Mouse (Mus musculus) MEL (cell line): ENCODE measurements around the gene Bnip2. TPM values are rescaled to one million over a fixed set of nuclear protein-coding genes. Genes with fewer than 3 reads are reported as not detected.

Experiments used
- DNase-seq: peaks from one replicate; pipeline ENCODE4 v3.0.0; 2011; ENCODE audit warnings: low read depth, low spot score
- H3K27ac ChIP-seq: 2 replicates; pipeline ENCODE4 v1.5.1; 2012; ENCODE audit warnings: low read depth, mild to moderate bottlenecking, control low read depth, low read length, moderate library complexity; ENCODE audit not compliant: control insufficient read depth
- H3K27me3 ChIP-seq, 2 experiments: fragments of 150-350 bp in 1 of 2; sonication (generic) in 1 of 2; 2 replicates each; pipeline ENCODE4 v1.6.1; 2012; ENCODE audit warnings: low read length in 2 of 2, mild to moderate bottlenecking in 2 of 2, improper control_type of control experiment in 1 of 2, moderate library complexity in 1 of 2; ENCODE audit not compliant: insufficient read depth in 2 of 2, control insufficient read depth in 1 of 2
- H3K36me3 ChIP-seq, 2 experiments: 2 replicates each; pipeline ENCODE4 v1.6.1; 2012 to 2014; ENCODE audit warnings: low read length in 2 of 2, improper control_type of control experiment in 1 of 2, inconsistent platforms in 1 of 2, mild to moderate bottlenecking in 1 of 2; ENCODE audit not compliant: insufficient read depth in 2 of 2, control insufficient read depth in 1 of 2
- H3K4me1 ChIP-seq, 2 experiments: fragments of 150-350 bp in 1 of 2; sonication (generic) in 1 of 2; 2 replicates each; pipeline ENCODE4 v1.6.1; 2012; ENCODE audit warnings: low read length in 2 of 2, improper control_type of control experiment in 1 of 2, mild to moderate bottlenecking in 1 of 2; ENCODE audit not compliant: insufficient read depth in 2 of 2, control insufficient read depth in 1 of 2
- H3K4me3 ChIP-seq, 2 experiments: fragments of 150-350 bp in 1 of 2; sonication (generic) in 1 of 2; 2 replicates each; pipeline ENCODE4 v1.5.1; 2012; ENCODE audit warnings: low read depth in 2 of 2, low read length in 2 of 2, mild to moderate bottlenecking in 2 of 2, moderate library complexity in 2 of 2, control low read depth in 1 of 2, improper control_type of control experiment in 1 of 2; ENCODE audit not compliant: control insufficient read depth in 1 of 2, insufficient read depth in 1 of 2
- H3K79me2 ChIP-seq: 2 replicates; pipeline ENCODE4 v1.6.1; 2012; ENCODE audit warnings: mild to moderate bottlenecking, low read length, moderate library complexity; ENCODE audit not compliant: control insufficient read depth, poor library complexity, insufficient read depth
- H3K9ac ChIP-seq: 2 replicates; pipeline ENCODE4 v1.6.1; 2012; ENCODE audit warnings: low read depth, mild to moderate bottlenecking, control low read depth, low read length, moderate library complexity; ENCODE audit not compliant: control insufficient read depth, poor library complexity, severe bottlenecking
- H3K9me3 ChIP-seq: fragments of 150-350 bp; sonication (generic); replicated peaks from 2 replicates; pipeline ENCODE4 v1.6.1; 2012; ENCODE audit warnings: mild to moderate bottlenecking, low read length, improper control_type of control experiment, moderate library complexity; ENCODE audit not compliant: insufficient read depth
- CHD1 ChIP-seq: IDR thresholded peaks from 2 replicates; pipeline ENCODE4 v1.6.1; 2012; ENCODE audit warnings: low read depth, mild to moderate bottlenecking, inconsistent platforms, low read length, improper control_type of control experiment
- CHD2 ChIP-seq: IDR thresholded peaks from 2 replicates; pipeline ENCODE4 v1.6.1; 2011; ENCODE audit warnings: low read length, improper control_type of control experiment
- CTCF ChIP-seq, 3 experiments: IDR thresholded peaks in 2 of 3; conservative IDR thresholded peaks in 1 of 3; 2 replicates each; pipeline ENCODE4 v1.5.1; 2011 to 2012; ENCODE audit warnings: low read length in 3 of 3, low read depth in 2 of 3, mild to moderate bottlenecking in 2 of 3, improper control_type of control experiment in 1 of 3, inconsistent platforms in 1 of 3, mixed read lengths in 1 of 3, moderate library complexity in 1 of 3; ENCODE audit not compliant: control insufficient read depth in 1 of 3, insufficient read depth in 1 of 3, poor library complexity in 1 of 3, severe bottlenecking in 1 of 3
- E2F4 ChIP-seq: IDR thresholded peaks from 2 replicates; pipeline ENCODE4 v1.6.1; 2011; ENCODE audit warnings: low read depth, low read length, improper control_type of control experiment, borderline replicate concordance
- ELF1 ChIP-seq: IDR thresholded peaks from 2 replicates; pipeline ENCODE4 v1.6.1; 2014; ENCODE audit warnings: low read depth, mild to moderate bottlenecking, inconsistent platforms, low read length, improper control_type of control experiment, moderate library complexity
- GABPA ChIP-seq: IDR thresholded peaks from 2 replicates; pipeline ENCODE4 v1.6.1; 2012; ENCODE audit warnings: low read depth, mild to moderate bottlenecking, inconsistent platforms, low read length, improper control_type of control experiment, moderate library complexity
- GATA1 ChIP-seq: IDR thresholded peaks from 2 replicates; pipeline ENCODE4 v1.6.1; 2011; ENCODE audit warnings: low read depth, low read length, improper control_type of control experiment
- HCFC1 ChIP-seq: IDR thresholded peaks from 2 replicates; pipeline ENCODE4 v1.6.1; 2012; ENCODE audit warnings: low read depth, mild to moderate bottlenecking, inconsistent platforms, low read length, improper control_type of control experiment, moderate library complexity
- JUND ChIP-seq: IDR thresholded peaks from 2 replicates; pipeline ENCODE4 v1.6.1; 2011; ENCODE audit warnings: low read depth, mild to moderate bottlenecking, improper control_type of control experiment, low read length
- KAT2A ChIP-seq: conservative IDR thresholded peaks from 2 replicates; pipeline ENCODE4 v1.6.1; 2012; ENCODE audit warnings: low read depth, low read length, improper control_type of control experiment, inconsistent platforms
- MAX ChIP-seq: IDR thresholded peaks from 2 replicates; pipeline ENCODE4 v1.6.1; 2011; ENCODE audit warnings: low read length, improper control_type of control experiment
- MEF2A ChIP-seq: IDR thresholded peaks from 2 replicates; pipeline ENCODE4 v1.6.1; 2014; ENCODE audit warnings: low read depth, mild to moderate bottlenecking, inconsistent platforms, low read length, improper control_type of control experiment; ENCODE audit not compliant: poor library complexity, insufficient replicate concordance, severe bottlenecking; ENCODE audit errors: extremely low read depth
- MXI1 ChIP-seq: IDR thresholded peaks from 2 replicates; pipeline ENCODE4 v1.6.1; 2011; ENCODE audit warnings: mild to moderate bottlenecking, low read depth, low read length, improper control_type of control experiment
- MYB ChIP-seq: IDR thresholded peaks from 2 replicates; pipeline ENCODE4 v1.6.1; 2011; ENCODE audit warnings: mild to moderate bottlenecking, low read depth, low read length, improper control_type of control experiment
- MYC ChIP-seq: IDR thresholded peaks from 2 replicates; pipeline ENCODE4 v1.6.1; 2011; ENCODE audit warnings: low read depth, mild to moderate bottlenecking, low read length, improper control_type of control experiment, moderate library complexity
- NELFE ChIP-seq: IDR thresholded peaks from 2 replicates; pipeline ENCODE4 v1.6.1; 2011; ENCODE audit warnings: low read depth, low read length, improper control_type of control experiment
- NRF1 ChIP-seq: IDR thresholded peaks from 2 replicates; pipeline ENCODE4 v1.6.1; 2014; ENCODE audit warnings: low read depth, mild to moderate bottlenecking, inconsistent platforms, low read length, improper control_type of control experiment, moderate library complexity; ENCODE audit not compliant: poor library complexity, insufficient read depth, severe bottlenecking
- POLR2A ChIP-seq, 2 experiments: IDR thresholded peaks; 2 replicates each; pipeline ENCODE4 v1.6.1; 2011 to 2012; ENCODE audit warnings: low read length in 2 of 2, mild to moderate bottlenecking in 2 of 2, control low read depth in 1 of 2, improper control_type of control experiment in 1 of 2, low read depth in 1 of 2, moderate library complexity in 1 of 2; ENCODE audit not compliant: control insufficient read depth in 1 of 2, insufficient read depth in 1 of 2, poor library complexity in 1 of 2
- POLR2AphosphoS2 ChIP-seq: IDR thresholded peaks from 2 replicates; pipeline ENCODE4 v1.6.1; 2011; ENCODE audit warnings: low read length, improper control_type of control experiment
- RAD21 ChIP-seq: IDR thresholded peaks from 2 replicates; pipeline ENCODE4 v1.6.1; 2011; ENCODE audit warnings: mild to moderate bottlenecking, low read depth, low read length, improper control_type of control experiment
- RCOR1 ChIP-seq: IDR thresholded peaks from 2 replicates; pipeline ENCODE4 v1.6.1; 2012; ENCODE audit warnings: low read depth, mild to moderate bottlenecking, inconsistent platforms, low read length, improper control_type of control experiment
- SIN3A ChIP-seq: IDR thresholded peaks from 2 replicates; pipeline ENCODE4 v1.6.1; 2012; ENCODE audit warnings: low read length, improper control_type of control experiment, inconsistent platforms
- SMC3 ChIP-seq: IDR thresholded peaks from 2 replicates; pipeline ENCODE4 v1.6.1; 2011; ENCODE audit warnings: low read depth, low read length, improper control_type of control experiment
- TBP ChIP-seq: IDR thresholded peaks from 2 replicates; pipeline ENCODE4 v1.8.0; 2011; ENCODE audit warnings: low read depth, low read length, improper control_type of control experiment
- TCF12 ChIP-seq: IDR thresholded peaks from 2 replicates; pipeline ENCODE4 v1.6.1; 2014; ENCODE audit warnings: low read depth, mild to moderate bottlenecking, inconsistent platforms, low read length, improper control_type of control experiment, moderate library complexity
- UBTF ChIP-seq: IDR thresholded peaks from 2 replicates; pipeline ENCODE4 v1.6.1; 2012; ENCODE audit warnings: low read depth, mild to moderate bottlenecking, inconsistent platforms, low read length, improper control_type of control experiment, moderate library complexity, borderline replicate concordance; ENCODE audit not compliant: insufficient read depth
- USF2 ChIP-seq, 2 experiments: IDR thresholded peaks; 2 replicates each; pipeline ENCODE4 v1.6.1; 2011 to 2012; ENCODE audit warnings: improper control_type of control experiment in 2 of 2, low read length in 2 of 2, borderline replicate concordance in 1 of 2, inconsistent platforms in 1 of 2, low read depth in 1 of 2, mild to moderate bottlenecking in 1 of 2; ENCODE audit not compliant: insufficient read depth in 1 of 2
- ZC3H11A ChIP-seq: IDR thresholded peaks from 2 replicates; pipeline ENCODE4 v1.6.1; 2012; ENCODE audit warnings: low read depth, mild to moderate bottlenecking, inconsistent platforms, low read length, improper control_type of control experiment
- ZKSCAN1 ChIP-seq: IDR thresholded peaks from 2 replicates; pipeline ENCODE4 v1.6.1; 2012; ENCODE audit warnings: low read depth, mild to moderate bottlenecking, inconsistent platforms, low read length, improper control_type of control experiment, moderate library complexity
- ZMIZ1 ChIP-seq: IDR thresholded peaks from 2 replicates; pipeline ENCODE4 v1.6.1; 2012; ENCODE audit warnings: low read depth, mild to moderate bottlenecking, inconsistent platforms, low read length, improper control_type of control experiment, moderate library complexity
- ZNF384 ChIP-seq: IDR thresholded peaks from 2 replicates; pipeline ENCODE4 v1.6.1; 2012; ENCODE audit warnings: low read depth, mild to moderate bottlenecking, inconsistent platforms, low read length, improper control_type of control experiment
- polyA plus RNA-seq, 2 experiments: library from polyadenylated mRNA; stranded (reverse) in 1 of 2; unstranded in 1 of 2; fragments of >175 nt in 1 of 2; fragments of >200 nt in 1 of 2; gene quantifications; 2 replicates each; pipeline versions ENCODE4 v1.2.1 to v1.2.4; 2012; ENCODE audit warnings: low replicate concordance in 2 of 2, low read depth in 1 of 2; ENCODE audit not compliant: insufficient read length in 2 of 2, insufficient read depth in 1 of 2, missing spikeins in 1 of 2
- total RNA-seq: library from RNA; depleted of rRNA; stranded (reverse); fragments of 300-350 nt; gene quantifications from 2 replicates; pipeline ENCODE4 v1.2.3, GENCODE M21; 2012

Gene Bnip2
- total and polyA plus RNA-seq, 3 experiments: 49.7 to 57.2 TPM; not detected in 1

DNA sequence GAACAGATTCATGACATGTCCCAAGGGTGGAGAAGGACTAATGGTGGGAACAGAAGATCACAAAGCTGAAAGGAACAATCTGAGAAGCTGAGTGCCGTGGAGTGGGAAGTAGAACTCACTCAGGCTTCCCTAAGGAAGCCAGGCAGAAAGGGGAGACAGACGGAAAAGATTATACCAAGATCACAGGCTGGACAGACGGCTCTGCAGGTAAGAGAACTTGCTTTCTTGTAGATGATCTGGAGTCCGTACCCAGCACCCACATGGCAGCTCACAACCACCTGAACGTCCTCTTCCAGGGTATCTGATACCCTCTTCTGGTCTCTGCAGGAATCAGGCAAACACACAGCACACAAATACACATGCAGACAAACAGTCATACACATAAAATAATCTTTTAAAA lies 2.7 kb upstream of the Bnip2 start:
- H3K27me3 ChIP-seq: peaks cover 0 to 2% of the 10 kb centered on the region in 2 experiments; a peak in 1 of 4 replicates
- H3K4me3 ChIP-seq: no peak overlapping the region
- H3K9me3 ChIP-seq: no peaks in the 10 kb centered on the region
- no peak overlapping the region for H3K27ac ChIP-seq
- TF ChIP-seq JUND: no peak
- TF ChIP-seq ZMIZ1: no peak
- H3K4me1 ChIP-seq: peaks cover 0 to 8% of the 10 kb centered on the region in 2 experiments; a peak in 1 of 4 replicates
- no peak for DNase-seq
- H3K79me2 ChIP-seq: peaks cover 11% of the 10 kb centered on the region
- peaks cover 0 to 4% of the 10 kb centered on the region in 2 experiments; a peak in 2 of 4 replicates for H3K36me3 ChIP-seq
- no peak overlapping the region for H3K9ac ChIP-seq

GRCm38 (mm10) chr9:69987579-69987978 lies 1.7 kb upstream of the Bnip2 start:
- Histone ChIP-seq H3K9ac (no peak overlapping the region), H3K27me3 (peaks cover 0 to 2% of the 10 kb centered on the region in 2 experiments; a peak in 1 of 4 replicates), H3K27ac (no peak overlapping the region), H3K79me2 (peaks cover 11% of the 10 kb centered on the region), H3K36me3 (peaks cover 0 to 13% of the 10 kb centered on the region in 2 experiments; a peak in 2 of 4 replicates), H3K4me1 (peaks cover 6 to 17% of the 10 kb centered on the region in 2 experiments; a peak in 3 of 4 replicates), H3K9me3 (no peaks in the 10 kb centered on the region), H3K4me3 (no peak overlapping the region)
- DNase-seq: peak; percentile 89
- no peak for TF ChIP-seq E2F4
- peak; percentile 66; the same call in 1 of the 2 replicates for TF ChIP-seq MYC
- TF ChIP-seq HCFC1: peak; percentile 51; the same call in 1 of the 2 replicates
- no peak for TF ChIP-seq POLR2AphosphoS2
- peak; percentile 99 for TF ChIP-seq RCOR1
- TF ChIP-seq ZNF384: 0 out of 2 replicates have a peak, but pooled peaks have one; percentile 45
- peak; percentile 56 to 87 (median 61) for TF ChIP-seq CTCF (IDR thresholded peaks at IDR 0.05 in 2 of 3, conservative IDR thresholded peaks at IDR 0.05 in 1 of 3; ENCODE audit: control insufficient read depth in 1 of 3, insufficient read depth in 1 of 3, low read depth in 2 of 3, low read length in 3 of 3, poor library complexity in 1 of 3, severe bottlenecking in 1 of 3)
- no peak for TF ChIP-seq MEF2A
- TF ChIP-seq ZKSCAN1: no peak
- TF ChIP-seq NRF1: no peak
- TF ChIP-seq NELFE: no peak
- TF ChIP-seq RAD21: peak; percentile 83
- 0 out of 2 replicates have a peak, but pooled peaks have one; percentile 21 for TF ChIP-seq TCF12
- no peak for TF ChIP-seq MYB
- TF ChIP-seq UBTF: no peak
- peak; percentile 87 for TF ChIP-seq SMC3
- no peak for TF ChIP-seq ZMIZ1
- peak; percentile 70 for TF ChIP-seq ZC3H11A
- no peak for TF ChIP-seq CHD1
- no peak for TF ChIP-seq USF2 (IDR thresholded peaks at IDR 0.05; ENCODE audit: borderline replicate concordance in 1 of 2, insufficient read depth in 1 of 2, low read depth in 1 of 2, low read length in 2 of 2)
- TF ChIP-seq JUND: 0 out of 2 replicates have a peak, but pooled peaks have one; percentile 49
- TF ChIP-seq ELF1: peak; percentile 42; the same call in 1 of the 2 replicates
- TF ChIP-seq POLR2A (IDR thresholded peaks at IDR 0.05; ENCODE audit: control insufficient read depth in 1 of 2, insufficient read depth in 1 of 2, low read depth in 1 of 2, low read length in 2 of 2, poor library complexity in 1 of 2): no peak
- TF ChIP-seq CHD2: no peak
- no peak for TF ChIP-seq KAT2A
- TF ChIP-seq SIN3A: peak; percentile 69
- 0 out of 2 replicates have a peak, but pooled peaks have one; percentile 20 for TF ChIP-seq TBP
- 0 out of 2 replicates have a peak, but pooled peaks have one; percentile 39 for TF ChIP-seq MXI1
- no peak for TF ChIP-seq MAX
- 0 out of 2 replicates have a peak, but pooled peaks have one; percentile 40 for TF ChIP-seq GATA1
- TF ChIP-seq GABPA: no peak
